Mouse (Mus musculus): ENCODE measurements at regions not wholly inside any gene's neighbourhood (a gene's known extent, or its start where the extent isn't known, plus 50 kb on each side); places are given as distances from the start of the nearest gene placed in this dataset.
A peak's percentile ranks its signal among the peaks of the same experiment; 100 is the strongest.

DNA sequence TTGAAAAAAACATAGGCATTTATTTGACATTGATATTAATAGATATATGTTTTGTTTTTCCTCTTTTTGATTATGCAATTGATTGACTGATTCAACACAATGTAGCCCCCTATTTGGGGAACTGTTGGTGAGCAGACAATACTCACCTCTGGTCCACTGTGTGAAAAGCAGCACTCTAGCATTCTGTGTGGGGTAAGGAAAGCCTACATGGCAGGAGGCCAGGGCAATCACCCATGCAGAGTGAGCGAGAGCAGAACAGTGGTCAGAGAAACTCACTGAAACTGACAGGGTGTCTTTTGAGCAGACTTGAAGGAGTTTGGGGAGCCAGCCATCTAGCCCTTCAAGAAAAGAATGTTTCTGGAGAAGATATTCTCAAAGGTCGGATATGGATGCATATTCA lies 73.2 kb upstream of the Azi2 start:
- DNase-seq: no peak

GRCm38 (mm10) chr9:117966326-117966989 lies 73.8 kb upstream of the Azi2 start:
- peak; percentile 22 for DNase-seq

DNA sequence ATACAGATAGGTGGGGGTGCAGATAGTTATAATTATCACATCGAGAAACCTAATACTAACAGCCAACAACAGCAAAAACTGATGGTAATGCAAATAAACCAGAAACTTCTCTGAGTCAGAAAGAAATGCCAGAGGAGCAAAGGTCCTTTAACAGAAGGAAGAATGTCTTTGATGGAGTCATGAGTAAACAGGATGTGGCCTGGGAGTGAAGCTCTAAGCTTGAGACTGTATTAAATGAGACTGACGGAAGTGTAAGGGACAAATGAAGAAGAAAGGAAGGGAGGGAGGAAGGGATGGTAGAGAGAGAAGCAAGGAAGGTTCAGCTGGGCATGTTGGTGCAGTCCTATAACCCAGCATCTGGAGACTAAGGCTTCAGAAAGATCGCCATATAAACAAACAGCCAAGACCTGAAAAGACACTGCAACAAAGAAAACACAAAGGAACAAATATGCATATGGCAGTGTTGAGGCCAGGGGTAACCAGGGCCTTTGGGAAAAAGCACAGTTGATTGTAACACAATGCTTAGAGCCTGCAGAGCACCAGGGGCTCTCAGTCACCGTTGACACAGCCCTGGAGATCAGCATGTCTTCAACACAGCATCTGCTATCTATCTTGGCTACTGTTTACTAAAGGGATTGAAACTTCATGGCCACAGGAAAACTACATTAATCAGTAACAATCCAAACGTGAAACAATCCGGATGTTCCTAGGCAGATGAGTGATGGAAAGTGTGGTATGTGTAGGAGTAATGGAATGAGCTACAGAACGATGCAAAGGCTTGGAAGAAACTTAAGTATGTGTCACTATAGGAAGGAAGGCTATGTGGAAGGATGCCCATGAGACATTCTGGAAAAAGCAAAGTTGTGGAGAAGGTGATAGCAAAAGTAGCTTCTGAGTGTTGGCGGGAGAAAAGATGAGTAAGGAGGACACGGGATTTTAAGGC lies 77.9 kb upstream of the Azi2 start:
- no peak for DNase-seq

GRCm38 (mm10) chr9:117959845-117960244 lies 80.5 kb upstream of the Azi2 start:
- no peak for DNase-seq

- no peak for DNase-seq
Observed at GRCm38 (mm10) chr9:117957195-117957594, 83.1 kb upstream of the Azi2 start.

- DNase-seq: no peak
Observed at GRCm38 (mm10) chr9:117956691-117957090, 83.6 kb upstream of the Azi2 start.

GRCm38 (mm10) chr9:117927466-117927847 lies 112.8 kb upstream of the Azi2 start:
- no peak for DNase-seq

DNA sequence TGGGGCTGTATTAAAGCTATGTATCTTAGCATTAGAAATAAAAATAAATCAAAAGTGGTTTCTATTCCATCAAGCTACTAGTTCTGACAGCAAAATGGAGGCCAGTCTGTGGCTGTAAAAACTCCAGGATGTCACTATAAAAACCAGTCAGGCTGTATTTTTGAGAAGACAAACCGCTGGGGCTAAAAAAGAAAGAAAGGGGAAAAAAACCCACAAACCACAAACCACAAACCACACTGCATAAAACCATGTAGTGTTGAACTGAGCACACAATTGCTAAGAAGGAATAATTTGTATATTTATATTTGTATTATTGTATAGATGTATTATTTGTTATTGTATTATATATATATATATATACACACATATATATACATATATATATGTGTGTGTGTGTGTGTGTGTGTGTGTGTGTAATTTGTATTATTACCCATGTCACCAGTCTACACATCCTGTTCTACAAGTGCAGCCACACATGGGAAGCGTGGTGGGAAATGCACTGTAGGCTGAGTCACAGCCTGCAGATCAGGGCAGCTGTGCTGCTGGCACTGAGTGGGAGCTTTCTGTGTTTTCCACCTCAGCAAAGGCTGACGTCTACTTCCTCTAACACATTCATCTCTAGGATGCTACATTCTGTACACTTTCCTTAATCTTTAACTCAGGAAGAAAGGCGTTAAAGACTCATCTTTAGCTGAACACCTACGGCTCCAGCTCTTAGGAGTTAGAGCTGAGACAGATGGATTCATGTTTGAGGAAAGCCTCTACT lies 113.4 kb upstream of the Azi2 start:
- DNase-seq: no peak

- DNase-seq: no peak
Observed at GRCm38 (mm10) chr9:117922992-117923391, 117.3 kb upstream of the Azi2 start.

- DNase-seq: peak; percentile 16
Observed at GRCm38 (mm10) chr9:117907895-117908424, 132.3 kb upstream of the Azi2 start.

- DNase-seq: peak; percentile 91
Observed at GRCm38 (mm10) chr9:117905045-117905747, 135.1 kb upstream of the Azi2 start.

GRCm38 (mm10) chr9:117904621-117905020 lies 135.7 kb upstream of the Azi2 start:
- no peak for DNase-seq

- DNase-seq: peak; percentile 39
Observed at GRCm38 (mm10) chr9:117903025-117903424, 137.3 kb upstream of the Azi2 start.

GRCm38 (mm10) chr9:117902239-117902939 lies 137.9 kb upstream of the Azi2 start:
- peak; percentile 25 for DNase-seq

DNA sequence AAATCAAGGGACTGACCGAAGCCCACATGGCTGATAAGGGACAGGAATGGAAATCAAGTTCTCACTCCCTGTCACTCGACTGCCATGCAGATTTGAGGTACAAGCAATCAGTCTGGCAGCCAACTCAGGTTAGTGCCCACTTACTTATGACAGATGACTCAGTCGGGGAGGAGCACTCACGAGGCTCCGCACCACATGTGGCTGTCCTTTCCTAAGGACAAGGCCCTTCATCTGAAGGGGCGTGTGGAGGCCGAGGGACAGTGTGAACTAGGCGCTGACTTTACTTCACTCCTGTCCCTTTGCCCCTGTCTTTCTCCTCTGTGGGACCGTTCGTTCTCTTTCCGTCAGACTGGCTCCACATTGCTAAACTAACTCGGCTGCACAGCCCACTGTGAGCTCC lies 139.7 kb upstream of the Azi2 start:
- no peak for DNase-seq

DNA sequence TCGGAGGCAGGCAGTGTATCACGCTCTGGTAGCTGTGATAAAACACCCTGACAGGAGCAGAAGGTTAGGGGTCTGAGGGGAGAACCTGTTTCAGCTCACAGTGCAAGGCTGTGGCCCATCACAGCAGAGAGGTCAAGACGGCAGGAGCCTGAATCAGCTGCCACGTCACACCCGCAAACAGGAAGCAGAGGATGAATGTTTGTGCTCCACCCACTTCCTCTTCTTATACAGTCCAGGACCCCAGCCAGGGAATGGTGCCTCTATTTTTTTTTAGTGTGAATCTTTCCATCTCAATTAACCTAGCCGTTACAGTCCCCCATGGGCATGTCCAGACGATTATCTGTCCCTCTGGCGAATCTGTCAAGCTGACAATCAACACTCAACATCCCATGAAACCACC lies 143.8 kb upstream of the Azi2 start:
- DNase-seq: no peak

GRCm38 (mm10) chr9:117892601-117893000 lies 147.7 kb upstream of the Azi2 start:
- DNase-seq: no peak

DNA sequence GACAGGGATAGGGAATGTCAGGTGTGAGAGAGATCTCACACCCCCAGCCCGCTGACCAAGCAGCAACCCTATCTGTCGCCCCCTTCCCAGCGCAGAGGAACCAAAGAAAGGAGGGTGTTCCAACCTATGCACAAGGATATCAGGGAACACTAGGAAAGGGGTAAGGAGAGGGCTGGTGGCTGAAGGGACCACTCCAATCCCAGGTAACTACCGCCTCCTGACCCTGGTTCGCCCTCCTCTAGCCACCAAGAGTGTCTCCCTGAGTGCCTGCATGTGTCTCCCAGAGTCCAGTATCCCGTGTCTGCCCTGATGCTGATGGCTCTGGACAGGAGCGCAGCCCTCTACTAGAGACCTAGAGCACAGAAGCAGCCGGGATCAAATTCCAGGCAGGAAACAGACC lies 167.1 kb upstream of the Azi2 start:
- DNase-seq: no peak

DNA sequence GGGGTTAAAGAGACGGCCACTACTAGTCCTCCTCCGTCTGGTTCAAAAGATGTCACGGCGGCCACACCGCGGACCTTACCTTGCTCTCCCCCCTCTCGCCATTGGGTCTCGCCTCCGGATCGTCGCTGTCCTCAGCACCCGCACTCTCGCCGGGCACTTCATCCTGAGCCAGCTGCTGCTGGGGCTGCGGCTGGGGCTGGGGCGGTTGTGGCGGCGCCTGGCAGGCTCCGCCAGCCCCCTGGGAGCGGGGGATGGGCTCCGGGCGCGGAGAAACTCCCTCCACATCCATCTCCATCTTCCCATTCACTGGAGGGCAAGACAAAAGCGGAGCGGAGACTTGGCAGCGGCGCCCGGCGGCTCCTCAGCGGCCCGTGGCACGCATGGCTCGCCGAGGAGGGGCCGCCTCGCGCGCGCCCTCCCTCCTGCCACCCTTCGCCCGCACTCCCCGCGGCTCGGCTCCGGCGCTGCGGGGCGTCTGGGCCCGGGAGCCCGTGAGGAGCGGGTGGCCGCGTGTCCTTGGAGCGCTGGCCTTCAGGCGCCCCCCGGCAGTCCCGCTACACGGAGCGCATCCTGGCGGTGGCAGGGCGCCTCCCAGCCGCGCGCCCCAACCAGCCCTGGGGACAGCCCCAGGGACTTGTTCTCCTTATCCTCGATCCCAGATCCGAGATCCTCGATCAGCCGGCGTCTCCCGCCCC lies 167.8 kb upstream of the Azi2 start:
- peak; percentile 27 for DNase-seq

DNA sequence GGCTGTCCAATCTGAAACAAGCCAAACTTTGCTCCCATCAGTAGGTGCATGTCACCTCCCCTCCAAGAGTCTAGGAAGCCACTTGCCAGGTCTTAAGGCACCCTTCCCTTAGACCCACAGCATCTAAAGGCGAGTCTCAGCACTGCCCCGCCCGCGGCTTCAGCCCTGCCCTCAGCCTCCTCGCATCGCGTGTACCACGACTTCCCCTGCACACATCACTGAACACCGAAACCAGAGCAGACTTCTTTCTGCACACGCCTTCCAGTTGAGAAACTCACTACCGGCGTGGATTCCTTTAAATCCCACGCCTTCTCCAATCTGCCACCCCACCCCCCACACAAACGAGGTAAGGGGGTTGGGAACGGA lies 168.3 kb upstream of the Azi2 start:
- peak; percentile 12 for DNase-seq

DNA sequence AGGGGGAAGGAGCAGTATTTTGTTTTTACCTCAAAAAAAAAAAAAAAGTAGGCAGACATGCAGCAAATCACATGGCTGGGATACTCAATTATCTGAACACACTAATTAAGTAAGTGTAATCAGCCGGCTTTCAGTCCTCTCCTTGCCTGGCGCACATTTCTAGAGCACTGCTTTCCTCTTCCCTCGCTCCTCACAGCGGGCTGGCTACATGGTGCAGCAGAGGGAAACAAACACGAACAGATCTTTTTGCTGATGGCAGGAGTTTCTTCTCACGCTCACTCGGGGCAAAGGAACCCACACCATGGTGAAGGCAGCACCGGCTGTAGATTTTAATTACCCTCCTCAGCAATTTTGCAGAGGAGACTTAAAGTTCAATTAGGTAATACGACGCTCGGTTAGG lies 169.7 kb upstream of the Azi2 start:
- no peak for DNase-seq
